Mouse (Mus musculus) thymus, adult 2 months (tissue): Measurements from ENCODE around the gene Ston2.

Experiments
- CTCF ChIP-seq: fragments of 200-500 bp; IDR thresholded peaks from 2 replicates; pipeline ENCODE4 v1.5.1; 2012; ENCODE audit warnings: mild to moderate bottlenecking, control low read depth, low read length, moderate library complexity, borderline replicate concordance; ENCODE audit not compliant: control insufficient read depth, poor library complexity, insufficient read depth; ENCODE audit errors: extremely low read depth
- POLR2A ChIP-seq: fragments of 200-500 bp; IDR thresholded peaks from 2 replicates; pipeline ENCODE4 v1.6.1; 2012; ENCODE audit warnings: mild to moderate bottlenecking, low read length, control low read depth, moderate library complexity; ENCODE audit not compliant: control insufficient read depth, poor library complexity, insufficient read depth; ENCODE audit errors: extremely low read depth

DNA sequence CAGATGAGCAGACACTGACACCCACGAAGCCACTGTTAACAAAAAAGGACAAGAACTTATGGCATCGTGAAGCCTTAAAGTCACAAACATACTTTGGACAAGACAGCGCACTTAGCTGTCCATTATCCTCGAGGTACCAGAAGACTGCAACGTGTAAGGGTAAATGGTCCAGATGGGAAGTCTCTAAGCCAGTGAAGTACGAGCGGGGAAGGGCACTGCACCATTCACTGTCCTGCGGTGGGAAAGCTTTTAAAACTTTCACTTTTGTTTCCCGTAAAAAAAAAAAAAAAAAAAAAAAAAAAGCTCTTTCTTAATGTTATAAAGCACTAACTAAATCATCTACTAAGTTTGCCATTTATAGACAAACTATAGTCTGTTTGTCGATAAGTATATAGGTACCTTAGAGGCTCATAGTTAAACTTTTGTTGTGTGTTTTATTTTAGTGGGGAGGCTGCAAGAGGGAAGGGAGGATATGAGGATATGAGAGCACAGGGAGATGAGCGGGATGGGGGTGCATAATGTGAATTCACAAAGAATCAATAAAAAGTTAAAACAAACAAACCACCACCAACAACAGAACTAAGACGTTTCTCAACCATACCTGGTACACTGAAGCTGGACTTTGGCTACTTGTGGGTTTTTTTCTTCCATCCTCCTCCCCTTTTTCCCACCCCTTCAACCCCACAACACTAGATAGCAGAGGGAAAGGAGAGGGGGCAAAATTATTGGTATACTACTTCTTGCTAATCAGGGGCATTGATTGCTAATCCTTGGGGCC lies 127.4 kb downstream of the Ston2 start:
- TF ChIP-seq CTCF (no peak), POLR2A (no peak)
